Comparison of ENCODE assay signal across 17 mouse cellular contexts in the genomic region with DNA sequence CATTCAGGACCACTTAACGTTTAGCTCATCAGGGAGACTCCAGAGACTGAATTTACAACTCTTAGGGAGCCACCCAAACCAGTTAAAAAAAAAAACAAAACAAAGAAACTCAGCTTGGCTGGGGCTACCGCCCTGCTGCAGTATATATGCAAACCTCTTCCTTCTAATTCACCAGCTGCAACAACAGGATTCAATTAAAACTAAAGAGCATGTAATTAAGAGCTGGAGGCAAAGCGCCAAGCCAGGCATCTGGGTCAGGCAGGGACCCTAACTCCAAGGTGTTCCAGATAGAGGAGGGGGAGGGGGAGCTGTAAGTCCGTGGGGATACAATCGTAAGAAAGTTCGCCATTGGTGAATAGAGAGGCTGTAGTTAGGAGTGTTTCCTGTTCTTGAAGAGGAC. TPM values are rescaled to one million over a fixed set of nuclear protein-coding genes. Genes with fewer than 3 reads are reported as not detected.
A peak's percentile ranks its signal among the peaks of the same experiment; 100 is the strongest.
DNase-seq lines count a peak whose midpoint lies in the region; ATAC-seq and TF ChIP-seq lines count a peak whose summit lies in the region.
"Had no signal": no experiment of that assay in that cellular context is flagged by ENCODE, and none has a peak within 500 bp of the region (broad histone marks: within the 10 kb centered on the region; RNA-seq: fewer than 3 reads in every experiment).

No protein-coding gene starts in this region.

- ATAC-seq in forebrain, embryonic 14.5 days: peak; percentile 62
- no peak for ATAC-seq in forebrain, postnatal 0 days
- ATAC-seq in liver, postnatal 0 days: no peak
- no peak for ATAC-seq in liver, embryonic 11.5 days (replicated peaks; ENCODE audit: low FRiP score)
- peak; percentile 31; the same call in 1 of the 2 replicates for ATAC-seq in neural tube, embryonic 15.5 days (ENCODE audit: low FRiP score)

- no peak overlapping the region for H3K9ac ChIP-seq in forebrain, embryonic 14.5 days (ENCODE audit: low read length)
- H3K9ac ChIP-seq in forebrain, postnatal 0 days: no peak overlapping the region
- no peak overlapping the region for H3K9ac ChIP-seq in liver, postnatal 0 days (replicated peaks)
- H3K9ac ChIP-seq in liver, embryonic 11.5 days (ENCODE audit: low read depth, low read length): no peak overlapping the region
- H3K9ac ChIP-seq in neural tube, embryonic 15.5 days (replicated peaks): no peak overlapping the region

- DNase-seq in forebrain, embryonic 14.5 days (ENCODE audit: low spot score): peak; percentile 42
- no peak for DNase-seq in forebrain, postnatal 0 days
- DNase-seq in liver, postnatal 0 days: no peak
- no peak for DNase-seq in liver, embryonic 11.5 days (ENCODE audit: low spot score)
- peak; percentile 39 for DNase-seq in forelimb bud, embryonic 11.5 days (ENCODE audit: low read depth, low spot score)
- DNase-seq in lung, adult 18-20 months: no peak
- no peak for DNase-seq in adrenal gland, adult 2 months
- DNase-seq: cerebellum, adult 9-11 months; gastrocnemius, adult 2 months; kidney, adult 9 months; lung, adult 2 months; thymus, adult 2 months had no signal

- no peaks in the 10 kb centered on the region for H3K36me3 ChIP-seq in forebrain, embryonic 14.5 days (ENCODE audit: control insufficient read depth, insufficient read depth, low read length)
- no peaks in the 10 kb centered on the region for H3K36me3 ChIP-seq in forebrain, postnatal 0 days (ENCODE audit: insufficient read depth)
- H3K36me3 ChIP-seq in liver, postnatal 0 days (replicated peaks; ENCODE audit: insufficient read depth, low read length): no peaks in the 10 kb centered on the region
- no peaks in the 10 kb centered on the region for H3K36me3 ChIP-seq in liver, embryonic 11.5 days (ENCODE audit: control insufficient read depth, insufficient read depth, low read length)
- H3K36me3 ChIP-seq in neural tube, embryonic 15.5 days: no peaks in the 10 kb centered on the region
- H3K36me3 ChIP-seq: forebrain, embryonic 10.5 days had no signal

- H3K27ac ChIP-seq in forebrain, embryonic 14.5 days (ENCODE audit: low read depth, low read length): no peak overlapping the region
- no peak overlapping the region for H3K27ac ChIP-seq in forebrain, postnatal 0 days (ENCODE audit: low read depth, low read length)
- peak overlapping the region; percentile 88 for H3K27ac ChIP-seq in liver, postnatal 0 days (ENCODE audit: low read depth)
- H3K27ac ChIP-seq in liver, embryonic 11.5 days (ENCODE audit: low read depth, low read length): no peak overlapping the region
- H3K27ac ChIP-seq in neural tube, embryonic 15.5 days (replicated peaks): no peak overlapping the region; the same call in 1 of the 2 replicates
- H3K27ac ChIP-seq: gastrocnemius, adult 2 months had no signal

- peaks cover 4% of the 10 kb centered on the region; the same call in 1 of the 2 replicates for H3K9me3 ChIP-seq in forebrain, embryonic 14.5 days (replicated peaks; ENCODE audit: control insufficient read depth, low read length)
- no peaks in the 10 kb centered on the region for H3K9me3 ChIP-seq in forebrain, postnatal 0 days (ENCODE audit: low read length)
- 0 out of 2 replicates have a peak, but pooled peaks cover 4% of the 10 kb centered on the region for H3K9me3 ChIP-seq in liver, postnatal 0 days (ENCODE audit: low read length)
- H3K9me3 ChIP-seq in liver, embryonic 11.5 days (ENCODE audit: control insufficient read depth, low read length): 0 out of 2 replicates have a peak, but pooled peaks cover 3% of the 10 kb centered on the region
- H3K9me3 ChIP-seq in neural tube, embryonic 15.5 days (replicated peaks): no peaks in the 10 kb centered on the region

- no peak overlapping the region for H3K4me2 ChIP-seq in forebrain, embryonic 14.5 days (ENCODE audit: low read length)
- no peak overlapping the region for H3K4me2 ChIP-seq in forebrain, postnatal 0 days (ENCODE audit: low read depth)
- no peak overlapping the region for H3K4me2 ChIP-seq in liver, postnatal 0 days (ENCODE audit: low read depth, low read length)
- no peak overlapping the region for H3K4me2 ChIP-seq in liver, embryonic 11.5 days
- peak overlapping the region; percentile 35 for H3K4me2 ChIP-seq in neural tube, embryonic 15.5 days
- H3K4me2 ChIP-seq: heart, embryonic 11.5 days had no signal

- H3K4me1 ChIP-seq in forebrain, embryonic 14.5 days (ENCODE audit: control insufficient read depth, insufficient read depth, low read length): no peaks in the 10 kb centered on the region
- no peaks in the 10 kb centered on the region for H3K4me1 ChIP-seq in forebrain, postnatal 0 days (ENCODE audit: insufficient read depth)
- no peaks in the 10 kb centered on the region; the same call in 1 of the 2 replicates for H3K4me1 ChIP-seq in liver, postnatal 0 days (ENCODE audit: insufficient read depth)
- no peaks in the 10 kb centered on the region for H3K4me1 ChIP-seq in liver, embryonic 11.5 days (replicated peaks; ENCODE audit: control insufficient read depth, insufficient read depth, low read length)
- H3K4me1 ChIP-seq in neural tube, embryonic 15.5 days: peaks cover 10% of the 10 kb centered on the region

- H3K4me3 ChIP-seq in forebrain, embryonic 14.5 days (ENCODE audit: low read depth, low read length): no peak overlapping the region
- no peak overlapping the region for H3K4me3 ChIP-seq in forebrain, postnatal 0 days (ENCODE audit: low read depth, low read length)
- H3K4me3 ChIP-seq in liver, postnatal 0 days (ENCODE audit: low read depth, low read length): no peak overlapping the region
- H3K4me3 ChIP-seq in liver, embryonic 11.5 days (ENCODE audit: low read depth, low read length): no peak overlapping the region
- no peak overlapping the region for H3K4me3 ChIP-seq in neural tube, embryonic 15.5 days (replicated peaks)
- H3K4me3 ChIP-seq: forebrain, embryonic 10.5 days; gastrocnemius, adult 2 months had no signal

- TF ChIP-seq CTCF in forebrain, postnatal 0 days (IDR thresholded peaks at IDR 0.05; ENCODE audit: low read depth): no peak
- no peak for TF ChIP-seq CTCF in liver, postnatal 0 days (IDR thresholded peaks at IDR 0.05; ENCODE audit: low read depth)

- no peak for TF ChIP-seq EP300 in liver, postnatal 0 days (IDR thresholded peaks at IDR 0.05; ENCODE audit: low read depth)

- H3K27me3 ChIP-seq in forebrain, embryonic 14.5 days (replicated peaks; ENCODE audit: control insufficient read depth, insufficient read depth, low read length): no peaks in the 10 kb centered on the region
- H3K27me3 ChIP-seq in forebrain, postnatal 0 days (ENCODE audit: insufficient read depth, low read length): no peaks in the 10 kb centered on the region
- H3K27me3 ChIP-seq in liver, postnatal 0 days (ENCODE audit: insufficient read depth, low read length): no peaks in the 10 kb centered on the region
- H3K27me3 ChIP-seq in liver, embryonic 11.5 days (replicated peaks; ENCODE audit: control insufficient read depth, insufficient read depth, low read length): no peaks in the 10 kb centered on the region
- no peaks in the 10 kb centered on the region for H3K27me3 ChIP-seq in neural tube, embryonic 15.5 days (replicated peaks)
- H3K27me3 ChIP-seq: CH12.LX had no signal

- 24% methylated on average over 6 of the region's 6 CpGs for WGBS in forebrain, embryonic 14.5 days
- 24% methylated on average over 6 of the region's 6 CpGs for WGBS in forebrain, postnatal 0 days
- WGBS in liver, postnatal 0 days (ENCODE audit: insufficient replicate concordance): 69% methylated on average over 6 of the region's 6 CpGs
- WGBS in liver, embryonic 11.5 days: 56% methylated on average over 6 of the region's 6 CpGs
- WGBS in neural tube, embryonic 15.5 days: 14% methylated on average over 6 of the region's 6 CpGs

RNA-seq across cellular contexts. Expression of gene Plbd1, which starts 15.5 kb away (rescaled TPM):
- 0.31 and 0.43 TPM in 2 replicates for polyA plus RNA-seq in forebrain, embryonic 14.5 days (2014; fragmentation: Nextera tagmentation; extraction: Ambion mirVana)
- 0.19 TPM in 1 of 2 replicates, not detected in the other for total RNA-seq in forebrain, postnatal 0 days (2014; rRNA removed)
- 0.26 and 0.40 TPM in 2 replicates for polyA plus RNA-seq in forebrain, postnatal 0 days (2015; fragmentation: Nextera tagmentation; extraction: Ambion mirVana)
- polyA plus RNA-seq in liver, postnatal 0 days (2015; fragmentation: Nextera tagmentation; extraction: Ambion mirVana): 30.7 and 31.3 TPM in 2 replicates
- polyA plus RNA-seq in liver, embryonic 11.5 days (2014; fragmentation: Nextera tagmentation; extraction: Ambion mirVana): 0.86 and 1.2 TPM in 2 replicates
- 0.72 and 3.1 TPM in 2 replicates for polyA plus RNA-seq in neural tube, embryonic 15.5 days (2015; fragmentation: Nextera tagmentation; extraction: Ambion mirVana)
- total RNA-seq in adrenal gland, adult 2 months (2021): 10 to 100 TPM; 43.6 to 48.3 TPM
- polyA plus RNA-seq in adrenal gland, adult 2 months (2012; rRNA removed): 8.9 and 11.5 TPM in 2 replicates
- total RNA-seq: CH12.LX; left cerebral cortex, postnatal 36 days had no signal

Comparison
In these comparisons a context has a peak if more than half of its experiments do, and no peak if none do; other contexts are left out.
1. ATAC-seq: peak in forebrain, embryonic 14.5 days (single experiment) and neural tube, embryonic 15.5 days (single experiment); none in forebrain, postnatal 0 days (single experiment), liver, postnatal 0 days (single experiment) and liver, embryonic 11.5 days (single experiment).
2. DNase-seq: peak in forebrain, embryonic 14.5 days (single experiment) and forelimb bud, embryonic 11.5 days (single experiment); none in forebrain, postnatal 0 days (single experiment), liver, postnatal 0 days (single experiment), liver, embryonic 11.5 days (single experiment), lung, adult 18-20 months (0 of 2) and adrenal gland, adult 2 months (single experiment).